Mouse (Mus musculus) testis, postnatal 10 days (tissue): Measurements from ENCODE around the gene Smndc1.

Experiments
- DNase-seq: peaks from one replicate; pipeline ENCODE4 v3.0.0; 2021; ENCODE audit warnings: low spot score

The Smndc1 gene

DNA sequence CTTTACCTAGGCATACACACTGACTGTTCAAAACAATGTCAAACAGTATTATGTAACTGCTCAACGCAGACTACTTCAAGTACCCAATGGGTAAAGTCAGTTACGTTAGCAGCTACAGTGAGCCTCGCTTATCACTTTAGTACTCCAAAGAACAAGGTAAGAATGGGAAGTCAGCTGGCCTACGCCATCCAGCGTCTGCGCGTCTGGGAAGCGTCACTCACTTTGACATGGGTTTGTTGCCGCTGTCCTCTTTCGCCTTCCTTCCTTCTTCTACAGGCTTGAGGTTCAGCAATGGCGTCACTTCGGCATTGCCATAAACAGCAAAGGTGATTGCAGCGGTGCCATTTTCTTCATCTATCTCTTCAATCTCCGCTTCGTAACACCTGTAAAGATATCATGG lies 7.0 kb downstream of the Smndc1 start:
- no peak for DNase-seq

DNA sequence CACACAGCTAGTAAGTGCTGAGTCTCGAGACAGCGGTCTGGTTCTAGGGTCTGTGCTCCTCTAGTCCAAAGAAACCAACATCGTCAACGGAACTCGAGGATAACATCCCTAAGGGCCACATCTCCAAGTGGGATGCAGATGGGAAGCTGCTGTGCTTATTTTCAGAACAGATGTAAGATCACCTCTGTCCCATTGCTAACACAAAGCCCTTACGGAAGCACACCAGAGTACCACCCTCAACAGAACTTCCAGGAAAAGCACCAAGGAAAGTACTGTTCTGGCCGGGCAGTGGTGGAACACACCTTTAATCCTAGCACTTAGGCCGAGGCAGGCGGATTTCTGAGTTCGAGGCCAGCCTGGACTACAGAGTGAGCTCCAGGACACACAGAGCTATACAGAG lies 12.0 kb downstream of the Smndc1 start:
- DNase-seq: no peak

DNA sequence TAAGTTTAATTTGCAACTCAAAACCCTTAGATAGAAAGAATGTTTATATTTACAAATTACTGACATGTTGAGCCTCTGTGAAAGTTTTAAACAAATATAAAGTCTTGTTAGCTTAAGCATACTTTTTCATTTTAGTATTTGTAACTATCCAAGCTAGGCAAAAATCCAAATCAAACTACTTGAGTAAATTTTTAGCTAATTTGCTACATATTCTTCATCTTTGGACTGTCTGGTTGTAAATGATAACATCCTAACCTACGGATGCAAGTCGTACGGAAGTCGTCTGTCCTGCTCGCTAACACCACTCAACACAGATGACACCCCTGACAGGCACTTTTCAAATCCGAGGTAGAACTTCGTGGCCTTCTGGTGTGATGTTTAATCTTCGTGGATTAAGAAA lies 12.7 kb downstream of the Smndc1 start:
- DNase-seq: no peak

DNA sequence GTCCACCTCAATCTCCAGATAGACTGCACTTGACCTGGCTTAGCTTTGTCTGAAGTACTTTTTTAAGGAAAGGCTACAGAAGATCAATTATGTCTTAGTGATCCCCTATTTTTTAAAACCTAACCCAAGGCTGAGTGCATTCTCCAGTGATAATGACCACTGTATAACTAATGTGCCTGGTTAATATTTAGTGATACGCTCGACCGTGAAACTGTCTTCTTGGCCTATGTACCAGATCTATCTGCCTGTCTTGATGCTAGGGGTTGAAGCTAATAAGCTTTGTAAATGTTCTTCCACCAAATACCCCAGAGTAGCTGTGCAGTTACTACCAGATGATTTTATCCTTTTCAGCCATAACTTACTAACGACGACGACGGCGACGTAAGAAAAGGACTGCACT lies 14.6 kb downstream of the Smndc1 start:
- no peak for DNase-seq

DNA sequence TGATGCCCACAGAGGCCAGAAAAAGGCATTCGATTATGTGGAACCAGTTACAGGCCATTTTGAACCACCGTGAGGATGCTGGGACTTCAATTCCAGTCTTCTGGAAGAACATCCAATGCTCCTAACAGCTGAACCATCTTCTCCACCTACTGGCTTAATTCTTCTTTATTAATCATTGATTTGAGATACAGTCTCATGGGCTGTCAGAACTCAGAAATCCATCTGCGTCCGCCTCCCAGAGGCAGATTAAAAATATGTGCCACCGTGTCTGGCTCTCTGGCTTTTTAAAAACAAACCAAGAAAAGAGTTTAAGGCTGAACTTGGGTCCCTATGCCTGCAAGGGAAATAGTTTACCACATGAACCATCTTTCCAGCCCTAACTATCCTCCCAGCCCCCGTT lies 15.1 kb downstream of the Smndc1 start:
- DNase-seq: no peak

DNA sequence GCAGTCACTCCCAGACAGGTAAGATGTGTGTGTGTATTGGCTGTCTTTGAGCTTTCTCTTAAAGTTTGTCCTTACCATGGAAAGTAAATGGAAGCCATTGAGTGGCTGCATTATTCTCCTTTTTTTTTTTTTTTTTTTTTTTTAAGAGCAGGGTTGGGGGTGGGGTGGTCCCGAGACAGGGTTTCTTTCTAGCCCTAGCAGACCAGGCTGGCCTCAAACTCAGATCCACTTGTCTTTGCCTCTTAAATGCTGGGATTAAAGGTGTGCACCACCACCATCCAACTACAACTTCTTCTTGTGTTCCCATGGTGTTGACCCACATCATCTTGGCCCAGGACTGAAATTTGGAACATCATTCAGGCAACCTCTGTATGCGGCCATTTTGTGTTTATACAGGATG lies 16.8 kb downstream of the Smndc1 start:
- no peak for DNase-seq

DNA sequence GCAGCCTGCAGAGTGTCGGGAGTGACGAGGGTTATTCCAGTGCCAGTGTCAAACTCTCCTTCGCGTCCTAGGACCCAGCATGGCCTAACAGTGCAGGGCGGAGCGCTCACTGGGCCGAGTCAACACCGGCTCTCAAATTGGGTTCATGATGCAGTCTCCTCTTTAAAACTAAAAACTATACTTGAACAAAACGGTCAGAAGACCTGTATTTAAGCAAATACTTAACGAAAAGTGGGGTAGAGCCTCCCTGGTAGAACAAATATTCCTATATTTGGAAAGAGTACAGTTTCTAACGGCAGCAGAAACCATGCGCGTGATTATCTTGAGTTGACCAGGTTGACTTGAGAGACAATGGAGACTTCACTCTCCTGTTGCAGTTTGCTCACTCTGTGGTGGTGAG lies 18.7 kb downstream of the Smndc1 start, which contains the start of gene Gm10197:
Gene Gm10197, minus strand, starts transcription at position 101 of the 400 bp plus-strand sequence.
- DNase-seq: no peak

DNA sequence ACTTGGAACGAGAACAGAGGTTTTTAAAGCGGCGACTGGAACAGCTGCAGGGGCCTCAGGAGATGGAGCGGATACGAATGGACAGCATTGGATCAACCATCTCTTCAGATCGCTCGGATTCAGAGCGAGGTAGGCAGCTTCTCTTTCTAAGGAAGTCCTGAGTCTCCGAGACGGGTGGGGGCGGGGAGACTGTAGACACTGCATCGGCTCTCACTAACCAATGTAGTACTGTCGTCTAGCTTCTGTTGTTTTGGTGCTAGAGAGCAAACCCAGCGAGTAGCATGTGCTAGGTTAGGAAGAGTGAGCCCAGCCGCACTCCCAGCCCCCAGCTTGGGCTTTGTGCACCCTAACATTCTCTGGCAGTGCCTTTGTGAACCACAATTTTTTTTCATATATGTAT lies 20.1 kb downstream of the Smndc1 start:
- DNase-seq: no peak

DNA sequence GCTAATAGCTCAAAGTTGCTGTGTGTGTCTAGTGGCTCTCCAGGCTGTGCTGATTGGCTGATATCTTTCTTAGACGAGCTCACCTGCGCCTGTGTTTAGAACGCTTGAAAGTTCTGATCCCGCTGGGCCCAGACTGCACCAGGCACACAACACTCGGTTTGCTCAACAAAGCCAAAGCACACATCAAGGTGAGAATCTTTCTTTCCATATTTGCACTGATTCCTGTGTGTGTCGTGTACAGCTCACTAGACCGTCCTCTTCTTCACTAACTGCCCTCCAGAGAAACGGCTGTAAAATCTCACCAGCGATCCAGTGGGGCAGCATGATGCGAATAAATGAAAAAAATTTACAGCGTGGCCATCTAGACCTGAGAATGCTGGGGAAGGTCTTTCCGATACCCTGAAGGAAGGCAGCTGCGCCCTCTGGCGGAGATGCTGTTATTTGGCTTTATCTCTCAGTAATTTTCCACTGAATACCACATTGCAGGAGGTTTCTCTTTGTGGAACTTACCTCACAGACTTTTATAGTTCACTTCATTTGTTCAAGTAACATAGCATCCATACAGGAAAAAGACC lies 20.8 kb downstream of the Smndc1 start:
- DNase-seq: peak; percentile 90

DNA sequence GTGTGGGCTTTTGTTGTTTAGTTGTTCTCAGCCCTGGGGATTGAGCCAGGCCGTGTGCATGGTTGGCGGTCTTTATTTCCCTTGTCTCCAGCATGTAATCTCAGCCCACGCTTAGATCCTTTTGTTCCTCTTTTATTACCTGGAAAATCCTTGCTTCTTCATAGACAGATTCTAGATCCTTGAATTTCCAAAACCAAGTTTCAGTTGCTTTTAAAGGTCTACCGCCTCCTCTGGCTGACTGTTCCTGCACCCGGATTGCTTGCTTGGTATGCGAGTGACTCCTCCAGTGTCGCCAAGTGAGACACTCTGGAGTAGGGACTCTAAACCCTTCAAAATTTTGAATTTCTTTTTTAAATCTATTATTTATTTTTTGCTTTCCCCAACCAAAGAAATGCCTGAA lies 23.5 kb downstream of the Smndc1 start:
- DNase-seq: no peak

DNA sequence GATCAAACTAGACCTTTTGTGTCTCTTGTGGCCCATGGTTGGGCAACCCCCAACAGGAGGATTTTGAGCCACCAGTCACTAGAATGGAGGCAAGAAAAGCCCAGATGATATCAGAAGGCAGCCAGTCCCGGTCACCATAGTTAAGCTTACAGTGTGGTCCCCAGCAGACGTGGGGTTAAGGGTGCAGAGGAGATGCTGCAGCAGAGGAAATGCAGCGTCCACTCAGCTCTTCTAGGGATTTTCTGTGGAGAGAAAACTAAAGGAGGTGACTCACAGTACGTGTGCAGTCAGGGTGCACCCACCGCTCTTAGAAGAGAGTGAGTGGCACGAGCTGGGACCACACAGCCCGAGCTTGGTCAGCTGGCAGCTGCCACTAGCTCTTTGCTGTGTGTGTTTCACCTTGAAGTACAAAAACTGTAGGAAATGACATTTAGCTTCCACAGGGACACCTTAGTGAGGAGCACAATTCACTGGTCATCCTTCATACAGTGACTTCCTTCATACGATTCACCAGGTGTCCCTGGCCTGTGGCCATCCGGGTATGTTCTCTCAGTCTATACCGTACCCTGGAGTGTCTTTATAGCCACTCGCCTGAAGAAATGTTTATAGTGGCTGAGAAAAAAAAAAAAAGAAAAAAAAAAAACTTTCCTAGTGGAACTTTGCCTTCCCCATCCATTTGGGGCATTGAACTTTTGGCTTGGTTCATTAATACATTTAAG lies 24.2 kb downstream of the Smndc1 start:
- no peak for DNase-seq

DNA sequence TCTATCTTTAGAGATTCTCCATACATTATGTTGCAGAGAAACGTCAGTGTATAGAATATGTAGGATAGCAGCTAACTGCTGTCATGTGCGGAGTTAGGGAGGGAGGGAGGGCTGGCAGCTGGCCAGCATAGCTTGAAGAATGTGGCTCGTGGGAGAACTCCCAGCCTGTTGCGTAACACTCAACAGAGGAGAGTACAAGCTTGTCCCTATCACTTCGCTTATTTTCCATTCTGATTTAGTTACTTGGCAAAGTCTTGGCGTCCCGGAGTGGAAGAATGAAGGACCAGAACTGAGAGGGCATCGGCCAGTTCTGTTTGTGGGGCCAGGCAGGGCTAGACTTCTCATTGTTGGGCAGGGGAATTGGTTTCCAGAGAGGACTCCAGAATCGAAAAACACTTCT lies 25.4 kb downstream of the Smndc1 start:
- DNase-seq: peak; percentile 67

DNA sequence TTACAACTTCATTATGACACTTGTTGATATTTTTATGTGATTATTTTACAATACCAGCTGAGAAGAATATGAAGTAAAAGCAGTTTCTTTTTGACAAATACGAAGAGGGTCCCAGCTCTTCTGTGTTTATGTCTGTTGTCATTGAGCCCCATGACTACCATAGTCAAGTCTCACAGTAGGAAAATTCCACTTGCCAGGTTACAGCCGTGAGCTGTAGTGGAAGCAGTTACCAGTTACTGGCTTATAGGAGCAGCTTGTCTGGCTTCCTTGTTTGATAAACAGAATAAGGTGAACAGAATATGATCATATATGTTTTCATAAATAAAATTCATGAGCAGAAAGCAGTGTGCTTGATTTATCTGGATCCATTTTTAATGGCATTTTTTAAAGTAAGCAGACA lies 25.8 kb downstream of the Smndc1 start:
- no peak for DNase-seq

DNA sequence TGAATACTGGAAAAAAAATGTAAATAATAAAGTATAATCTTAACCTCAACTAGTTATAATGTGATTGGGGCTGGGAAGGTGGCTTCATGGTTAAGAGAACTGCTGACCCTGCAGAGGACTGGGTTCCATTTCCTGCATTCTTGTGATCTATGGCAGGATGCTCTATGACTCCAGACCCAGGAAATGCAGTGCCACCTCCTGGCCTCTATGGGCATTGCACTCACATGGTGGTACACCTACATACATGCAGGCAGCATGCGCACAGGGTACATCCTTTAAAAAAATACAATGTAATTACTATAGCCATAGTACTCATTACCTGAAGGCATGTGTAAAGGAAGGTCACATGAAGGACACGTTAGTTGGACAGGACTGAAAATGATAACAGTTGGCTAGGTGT lies 27.4 kb downstream of the Smndc1 start:
- peak; percentile 74 for DNase-seq

DNA sequence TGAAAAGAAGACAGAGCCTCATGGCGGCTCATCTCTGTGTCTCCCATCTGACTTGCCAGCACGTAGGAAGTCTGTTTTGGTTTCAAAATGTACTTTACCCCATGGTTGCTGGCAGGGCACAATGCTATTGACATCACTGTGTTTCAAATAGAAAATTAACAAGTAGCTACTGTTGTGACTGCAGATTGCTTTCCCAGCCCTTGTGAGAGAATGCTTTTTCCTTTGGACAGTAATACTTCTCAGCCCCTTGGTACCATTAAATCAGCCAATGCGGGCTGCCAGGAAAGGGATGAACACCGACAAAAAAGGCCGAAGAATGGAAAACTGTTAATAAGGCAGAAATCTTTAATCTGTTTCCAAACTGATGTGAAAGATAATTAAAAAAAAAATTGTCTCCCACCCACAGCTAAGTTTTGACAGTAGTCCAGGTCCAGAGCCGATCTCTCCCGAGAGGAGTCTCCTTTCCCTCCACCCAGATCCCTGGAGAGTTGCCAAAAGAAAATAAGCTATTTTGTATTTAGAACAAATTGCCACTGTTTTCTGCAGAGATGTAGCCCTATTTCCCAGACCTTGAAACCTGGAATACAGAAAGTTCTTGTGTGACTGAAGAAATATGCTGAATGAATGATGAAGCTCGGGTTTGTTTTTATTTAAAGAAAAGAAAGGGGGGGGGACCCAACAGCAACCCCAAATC lies 30.0 kb downstream of the Smndc1 start:
- peak; percentile 42 for DNase-seq

DNA sequence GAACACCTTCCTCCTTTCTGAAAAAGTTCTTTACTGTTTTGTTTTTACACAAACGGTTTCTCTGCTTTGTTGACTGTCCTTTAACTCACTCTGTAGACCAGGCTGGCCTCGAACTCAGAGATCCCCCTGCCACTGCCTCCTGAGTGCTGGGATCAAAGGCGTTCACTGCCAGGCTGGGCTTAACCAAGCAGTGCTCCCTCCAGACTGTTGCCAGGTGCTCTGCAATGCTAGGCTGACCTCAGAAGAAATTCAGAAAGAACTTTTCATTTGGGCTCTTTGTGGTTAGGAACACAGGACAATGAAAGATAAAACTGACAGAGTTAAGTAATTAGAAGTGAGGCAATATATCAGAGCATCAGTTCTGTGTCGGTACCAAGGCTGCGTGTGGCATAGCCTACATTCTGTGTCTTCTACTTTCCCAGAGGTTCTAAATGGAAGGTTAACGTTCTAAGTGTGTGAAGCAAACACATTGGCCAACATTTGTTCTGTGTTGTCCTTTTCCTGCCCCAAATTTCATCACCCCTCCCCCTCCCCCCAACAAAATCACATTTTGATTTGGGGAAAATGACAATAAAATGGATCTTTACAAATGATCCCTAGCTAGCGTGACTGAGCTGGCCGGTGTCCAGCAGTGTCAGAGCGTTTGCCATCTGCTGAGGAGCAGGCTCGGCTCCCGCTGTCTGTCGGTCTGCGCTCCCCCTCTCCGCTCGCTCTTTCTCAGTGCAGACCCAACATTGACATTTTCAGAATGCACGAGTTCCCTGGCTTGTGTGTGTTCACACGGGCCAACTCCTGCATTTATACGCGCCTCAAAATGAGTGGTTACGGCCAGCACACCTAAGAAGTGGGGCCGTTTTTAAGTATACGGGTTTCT lies 31.0 kb downstream of the Smndc1 start:
- peak; percentile 80 for DNase-seq

DNA sequence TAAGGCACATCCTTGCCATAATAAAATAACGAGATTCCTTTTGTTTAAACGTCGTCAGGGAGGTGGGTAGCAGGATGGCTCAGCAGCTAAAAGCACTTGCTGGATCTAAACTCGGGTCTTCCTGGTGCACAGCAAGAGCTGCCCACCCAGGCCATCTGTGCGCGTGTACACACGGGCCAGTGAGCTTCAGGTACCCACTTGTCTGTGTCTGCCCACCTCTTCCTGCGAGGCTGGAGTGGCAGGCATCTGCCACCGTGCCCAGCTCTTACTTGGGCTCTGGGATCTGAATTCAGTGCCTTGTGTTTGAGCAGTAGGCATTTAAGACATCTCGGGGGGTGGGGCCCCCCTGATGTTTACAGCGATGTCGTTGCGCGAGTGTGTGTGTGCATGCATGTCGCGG lies 35.3 kb downstream of the Smndc1 start:
- no peak for DNase-seq

DNA sequence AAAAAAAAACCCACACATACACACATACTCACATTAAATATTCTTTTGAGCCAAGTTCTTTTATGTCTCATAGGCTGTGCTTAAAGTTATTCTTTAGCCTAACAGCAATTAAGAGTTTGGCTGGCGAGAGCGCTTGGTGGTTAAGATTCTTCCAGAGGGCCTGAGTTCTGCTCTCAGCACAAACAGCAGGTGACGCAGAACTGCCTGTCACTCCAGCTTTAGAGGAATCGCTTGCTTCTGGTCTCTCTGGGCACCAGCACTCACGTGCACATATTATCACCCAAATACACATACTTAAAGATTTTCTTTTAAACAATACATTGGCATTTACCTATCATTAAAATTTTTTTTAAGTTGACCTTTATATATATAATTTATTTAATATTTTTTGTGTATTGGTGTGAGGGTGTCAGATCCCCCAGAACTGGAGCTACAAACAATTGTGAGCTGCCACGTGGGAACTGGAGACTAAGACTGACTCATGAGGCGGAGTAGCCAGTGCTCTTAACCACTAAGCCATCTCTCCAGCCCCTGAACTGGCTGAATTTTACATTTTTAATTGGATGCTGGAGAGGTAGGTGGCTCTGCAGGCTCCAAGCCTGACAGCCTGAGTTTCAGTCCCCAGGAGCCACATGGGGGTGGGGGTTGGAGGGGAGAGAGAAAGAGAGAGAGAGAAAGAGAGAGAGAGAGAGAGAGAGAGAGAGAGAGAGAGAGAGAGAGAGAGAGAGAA lies 35.9 kb downstream of the Smndc1 start:
- DNase-seq: no peak

DNA sequence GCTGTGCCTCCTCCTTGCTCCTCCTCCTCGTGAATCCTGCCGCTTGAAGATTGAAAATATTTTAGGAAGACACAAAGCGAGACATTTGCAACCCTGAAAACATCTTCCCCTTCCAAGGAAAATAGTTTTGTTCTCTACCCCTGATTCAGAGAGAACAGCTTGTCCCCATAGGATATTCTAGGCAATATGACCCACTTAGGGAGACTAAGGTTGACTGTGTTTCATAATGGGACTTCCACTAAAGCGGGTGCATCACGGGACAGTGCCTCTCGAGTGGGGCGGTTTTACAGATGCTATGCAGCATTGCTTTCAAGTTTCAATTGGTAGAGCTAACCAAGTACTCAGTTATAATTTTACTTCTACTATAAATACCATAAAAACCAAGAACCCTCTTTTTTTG lies 36.5 kb downstream of the Smndc1 start:
- no peak for DNase-seq

DNA sequence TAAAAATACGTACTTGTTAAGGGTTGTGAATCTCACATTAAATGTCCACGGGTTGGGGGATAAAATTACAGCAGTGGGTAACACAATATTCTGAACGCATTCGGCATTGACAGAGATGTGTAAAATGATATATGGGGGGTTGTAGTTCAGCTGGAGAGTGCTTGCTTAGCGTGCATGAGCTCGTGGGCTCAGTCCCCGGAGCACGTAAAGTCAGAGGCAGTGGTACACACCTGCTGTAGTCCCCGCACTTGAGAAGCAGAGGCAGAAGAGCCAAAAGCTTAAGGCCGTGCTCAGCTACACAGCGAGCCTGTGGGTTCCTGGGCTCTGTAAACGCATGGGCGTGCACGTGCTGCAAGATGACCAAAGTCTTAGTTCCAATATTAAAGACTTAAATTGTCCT lies 44.6 kb downstream of the Smndc1 start:
- DNase-seq: no peak

DNA sequence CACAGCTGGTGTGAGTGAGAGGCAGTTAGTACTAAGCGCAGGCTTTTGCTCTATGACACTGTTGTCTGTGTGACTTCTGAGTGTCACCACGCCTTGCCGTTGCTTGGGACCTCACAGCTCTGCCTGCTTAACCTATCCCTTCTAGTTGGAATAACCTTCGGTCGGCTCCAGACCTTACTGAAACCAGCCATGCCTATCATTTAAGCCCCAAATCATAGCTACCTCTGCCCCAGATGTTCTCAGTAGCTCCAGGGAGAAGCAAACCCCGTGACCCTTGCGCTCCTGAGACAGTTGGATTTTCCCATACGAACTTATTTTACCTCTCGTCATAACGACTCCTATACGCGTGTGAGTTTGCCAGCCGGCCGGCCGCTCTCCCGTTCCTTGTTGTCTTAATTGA lies 46.3 kb downstream of the Smndc1 start:
- no peak for DNase-seq
